Mouse (Mus musculus) kidney, embryonic 16.5 days (tissue): Measurements from ENCODE around the gene Grin3b. TPM values are rescaled to one million over a fixed set of nuclear protein-coding genes. Genes with fewer than 3 reads are reported as not detected.

Experiments
- ATAC-seq: fragments of 200-750 bp; cut with Nextera tagmentation; 2 replicates; pipeline ENCODE4 v1.8.0; 2017; ENCODE audit warnings: moderate TSS enrichment; ENCODE audit not compliant: low FRiP score, low TSS enrichment
- H3K27ac ChIP-seq: fragments of 300-500 bp; sonication (generic); 2 replicates; pipeline ENCODE4 v1.5.1; 2014; ENCODE audit warnings: low read length
- H3K27me3 ChIP-seq: fragments of 300-500 bp; sonication (generic); 2 replicates; pipeline ENCODE4 v1.6.1; 2014; ENCODE audit warnings: low read length, control low read depth, mixed read lengths; ENCODE audit not compliant: insufficient read depth
- H3K36me3 ChIP-seq: fragments of 300-500 bp; sonication (generic); 2 replicates; pipeline ENCODE4 v1.6.1; 2014; ENCODE audit warnings: low read length, control low read depth, mixed read lengths; ENCODE audit not compliant: insufficient read depth
- H3K4me1 ChIP-seq: fragments of 300-500 bp; sonication (generic); 2 replicates; pipeline ENCODE4 v1.6.1; 2014; ENCODE audit warnings: low read length, control low read depth, mixed read lengths; ENCODE audit not compliant: insufficient read depth
- H3K4me2 ChIP-seq: fragments of 300-500 bp; sonication (generic); replicated peaks from 2 replicates; pipeline ENCODE4 v1.6.1; 2014; ENCODE audit warnings: low read depth, low read length
- H3K4me3 ChIP-seq: fragments of 300-500 bp; sonication (generic); 2 replicates; pipeline ENCODE4 v1.5.1; 2014; ENCODE audit warnings: mild to moderate bottlenecking, low read length
- H3K9ac ChIP-seq: fragments of 300-500 bp; sonication (generic); replicated peaks from 2 replicates; pipeline ENCODE4 v1.6.1; 2014; ENCODE audit warnings: low read length
- H3K9me3 ChIP-seq: fragments of 300-500 bp; sonication (generic); 2 replicates; pipeline ENCODE4 v1.6.1; 2016; ENCODE audit warnings: low read length, control low read depth
- WGBS: fragments of 180-500 bp; shearing (Covaris S2); extraction: QIAGEN DNeasy Blood & Tissue Kit; methylation state at CpG from one replicate; pipeline ENCODE4 v1.1.7; 2014; 5-methylcytosine and 5-hydroxymethylcytosine counted together
- polyA plus RNA-seq: library from polyadenylated mRNA; unstranded; fragments of >200 nt; fragmentation: Nextera tagmentation; extraction: Ambion mirVana; gene quantifications from 2 replicates; pipeline ENCODE4 v1.2.1, GENCODE M21; 2015

Grin3b gene
- polyA plus RNA-seq, 1 experiment from 2014 or later = 0.54 TPM

DNA sequence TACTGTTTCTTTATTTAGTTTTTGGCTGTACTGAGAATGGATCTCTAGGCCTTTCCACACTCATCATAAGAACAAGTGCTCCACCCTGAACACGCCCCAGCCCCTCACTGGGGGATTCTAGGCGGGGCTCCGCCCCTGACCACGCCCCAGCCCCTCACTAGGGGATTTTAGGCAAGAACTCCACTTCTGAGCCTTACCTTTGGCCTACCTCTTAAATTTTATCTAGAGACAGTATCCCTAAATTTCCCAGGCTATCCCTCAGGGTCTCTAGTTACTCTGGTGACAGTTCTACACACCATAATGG lies 54.5 kb downstream of the Grin3b start:
- H3K4me2 ChIP-seq = no peak overlapping the region
- peaks cover 5% of the 10 kb centered on the region; the same call in 1 of the 2 replicates for H3K4me1 ChIP-seq
- no peak overlapping the region for H3K4me3 ChIP-seq
- H3K36me3 ChIP-seq = no peaks in the 10 kb centered on the region
- no peaks in the 10 kb centered on the region for H3K27me3 ChIP-seq
- no peak overlapping the region for H3K27ac ChIP-seq
- WGBS = 63% methylated on average over 4 of the region's 4 CpGs
- no peaks in the 10 kb centered on the region for H3K9me3 ChIP-seq
- no peak overlapping the region for H3K9ac ChIP-seq
- no peak for ATAC-seq

DNA sequence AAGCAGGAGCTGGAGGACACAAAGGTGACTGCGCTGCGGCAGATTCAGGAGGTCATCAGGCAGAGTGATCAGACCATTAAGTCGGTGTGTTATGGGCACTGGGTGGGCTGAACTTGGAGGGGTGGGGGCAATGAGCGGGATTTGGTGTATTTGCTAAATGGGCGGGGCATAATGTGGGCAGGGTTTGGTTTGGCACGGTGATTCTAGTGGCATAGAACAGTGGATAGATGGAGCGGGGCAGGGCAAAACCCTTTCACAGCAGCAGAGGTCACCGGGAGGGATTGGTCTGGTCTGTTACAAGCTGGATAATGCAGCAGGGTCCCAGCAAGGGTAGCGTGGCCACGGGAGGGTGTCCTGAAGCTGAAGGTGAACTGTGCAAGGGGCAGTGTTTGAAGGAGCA lies 54.9 kb downstream of the Grin3b start:
- H3K4me2 ChIP-seq = no peak overlapping the region
- no peak overlapping the region for H3K4me3 ChIP-seq
- no peaks in the 10 kb centered on the region for H3K36me3 ChIP-seq
- ATAC-seq = no peak
- H3K9me3 ChIP-seq = no peaks in the 10 kb centered on the region
- 68% methylated on average over 10 of the region's 10 CpGs for WGBS
- H3K27ac ChIP-seq = no peak overlapping the region
- no peaks in the 10 kb centered on the region for H3K27me3 ChIP-seq
- no peak overlapping the region for H3K9ac ChIP-seq
- no peaks in the 10 kb centered on the region for H3K4me1 ChIP-seq

DNA sequence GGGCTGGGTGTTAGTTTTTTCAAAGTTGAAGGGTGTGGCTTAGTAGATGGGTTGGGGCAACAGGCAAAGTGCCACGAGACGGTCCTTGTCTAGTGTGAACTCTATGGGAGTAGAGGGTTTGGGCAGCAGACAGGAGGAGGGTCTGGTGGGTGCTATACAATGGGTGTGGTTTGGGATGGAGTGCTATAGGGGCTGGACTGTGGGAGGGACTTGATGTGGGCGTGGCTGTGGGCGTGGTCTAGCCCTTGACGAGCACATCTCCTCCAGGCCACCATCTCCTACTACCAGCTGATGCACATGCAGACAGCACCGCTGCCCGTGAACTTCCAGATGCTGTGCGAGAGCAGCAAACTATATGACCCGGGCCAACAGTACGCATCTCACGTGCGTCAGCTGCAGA lies 55.4 kb downstream of the Grin3b start:
- no peak overlapping the region for H3K4me3 ChIP-seq
- 59% methylated on average over 12 of the region's 12 CpGs for WGBS
- peak; percentile 20; the same call in 1 of the 2 replicates for ATAC-seq
- H3K4me2 ChIP-seq = no peak overlapping the region
- no peak overlapping the region for H3K27ac ChIP-seq
- H3K36me3 ChIP-seq = no peaks in the 10 kb centered on the region
- H3K4me1 ChIP-seq = no peaks in the 10 kb centered on the region
- H3K9ac ChIP-seq = no peak overlapping the region
- no peaks in the 10 kb centered on the region for H3K27me3 ChIP-seq
- no peaks in the 10 kb centered on the region for H3K9me3 ChIP-seq

Other genes with a start within 250 kb of the Grin3b start
- 60.9 and 63.8 TPM in 2 replicates for gene Polrmt, start 224.1 kb upstream of the Grin3b start, polyA plus RNA-seq
- gene Fgf22, start 215.6 kb upstream of the Grin3b start, polyA plus RNA-seq = 0.14 and 0.39 TPM in 2 replicates
- gene Rnf126, start 203.8 kb upstream of the Grin3b start, polyA plus RNA-seq = 66.4 and 77.0 TPM in 2 replicates
- 23.9 and 26.4 TPM in 2 replicates for gene Fstl3, start 193.4 kb upstream of the Grin3b start, polyA plus RNA-seq
- not detected in 2 replicates for gene Prss57, start 179.8 kb upstream of the Grin3b start, polyA plus RNA-seq
- 190 and 194 TPM in 2 replicates for gene Palm, start 177.1 kb upstream of the Grin3b start, polyA plus RNA-seq
- gene Misp, start 149.7 kb upstream of the Grin3b start, polyA plus RNA-seq = 18.2 and 18.5 TPM in 2 replicates
- gene Ptbp1, start 116.3 kb upstream of the Grin3b start, polyA plus RNA-seq = 431 and 491 TPM in 2 replicates
- 7.9 and 8.2 TPM in 2 replicates for gene Prtn3, start 96.2 kb upstream of the Grin3b start, polyA plus RNA-seq
- 72.7 and 78.6 TPM in 2 replicates for gene Plppr3, start 96.1 kb upstream of the Grin3b start, polyA plus RNA-seq
- gene Elane, start 84.5 kb upstream of the Grin3b start, polyA plus RNA-seq = 0.60 and 0.76 TPM in 2 replicates
- gene Cfd, start 79.9 kb upstream of the Grin3b start, polyA plus RNA-seq = not detected in 2 replicates
- gene Med16, start 61.8 kb upstream of the Grin3b start, polyA plus RNA-seq = 71.0 and 72.4 TPM in 2 replicates
- gene Gm26602, start 59.9 kb upstream of the Grin3b start, polyA plus RNA-seq = 9.2 TPM in 1 of 2 replicates, not detected in the other
- gene Kiss1r, start 53.7 kb upstream of the Grin3b start, polyA plus RNA-seq = 1.5 and 2.1 TPM in 2 replicates
- 169 and 170 TPM in 2 replicates for gene R3hdm4, start 49.5 kb upstream of the Grin3b start, polyA plus RNA-seq
- gene Arid3a, start 43.7 kb upstream of the Grin3b start, polyA plus RNA-seq = 5.5 and 9.2 TPM in 2 replicates
- 101 and 113 TPM in 2 replicates for gene Wdr18, start 10.6 kb upstream of the Grin3b start, polyA plus RNA-seq
- 10.8 and 11.2 TPM in 2 replicates for gene Tmem259, start 13.6 kb downstream of the Grin3b start, polyA plus RNA-seq
- gene Cnn2, start 17.9 kb downstream of the Grin3b start, polyA plus RNA-seq = 309 and 332 TPM in 2 replicates
- gene Abca7, start 25.8 kb downstream of the Grin3b start, polyA plus RNA-seq = 4.2 and 4.4 TPM in 2 replicates
- 10.5 and 11.3 TPM in 2 replicates for gene Arhgap45, start 45.9 kb downstream of the Grin3b start, polyA plus RNA-seq
- 242 and 248 TPM in 2 replicates for gene Polr2e, start 69.1 kb downstream of the Grin3b start, polyA plus RNA-seq
- 617 and 706 TPM in 2 replicates for gene Gpx4, start 76.5 kb downstream of the Grin3b start, polyA plus RNA-seq
- 16.1 and 17.6 TPM in 2 replicates for gene Sbno2, start 134.9 kb downstream of the Grin3b start, polyA plus RNA-seq
- gene Stk11, start 145.1 kb downstream of the Grin3b start, polyA plus RNA-seq = 18.2 and 20.2 TPM in 2 replicates
- 676 and 688 TPM in 2 replicates for gene Atp5d, start 167.9 kb downstream of the Grin3b start, polyA plus RNA-seq
- 6.4 and 7.3 TPM in 2 replicates for gene Cbarp, start 170.1 kb downstream of the Grin3b start, polyA plus RNA-seq
- 15.9 and 16.8 TPM in 2 replicates for gene Midn, start 177.6 kb downstream of the Grin3b start, polyA plus RNA-seq
- 96.2 and 101 TPM in 2 replicates for gene Cirbp, start 195.3 kb downstream of the Grin3b start, polyA plus RNA-seq
- 15.2 and 15.3 TPM in 2 replicates for gene 1600002K03Rik, start 202.2 kb downstream of the Grin3b start, polyA plus RNA-seq
- 11.0 and 11.8 TPM in 2 replicates for gene Efna2, start 208.8 kb downstream of the Grin3b start, polyA plus RNA-seq